Mouse (Mus musculus): ENCODE data around the gene Dnlz. TPM values are rescaled to one million over a fixed set of nuclear protein-coding genes. Genes with fewer than 3 reads are reported as not detected.
A peak's percentile ranks its signal among the peaks of the same experiment; 100 is the strongest.

Gene Dnlz
- total and polyA plus RNA-seq, 3 experiments: 7.6 to 14.2 (median 9.4) TPM

GRCm38 (mm10) chr2:26316576-26317246, 35.2 kb downstream of the Dnlz start:
- Histone ChIP-seq H3K27me3 (ENCODE audit: insufficient read depth, low read length) (peaks cover 69% of the 10 kb centered on the region), H3K4me3 (ENCODE audit: low read depth, low read length) (no peak overlapping the region)

DNA sequence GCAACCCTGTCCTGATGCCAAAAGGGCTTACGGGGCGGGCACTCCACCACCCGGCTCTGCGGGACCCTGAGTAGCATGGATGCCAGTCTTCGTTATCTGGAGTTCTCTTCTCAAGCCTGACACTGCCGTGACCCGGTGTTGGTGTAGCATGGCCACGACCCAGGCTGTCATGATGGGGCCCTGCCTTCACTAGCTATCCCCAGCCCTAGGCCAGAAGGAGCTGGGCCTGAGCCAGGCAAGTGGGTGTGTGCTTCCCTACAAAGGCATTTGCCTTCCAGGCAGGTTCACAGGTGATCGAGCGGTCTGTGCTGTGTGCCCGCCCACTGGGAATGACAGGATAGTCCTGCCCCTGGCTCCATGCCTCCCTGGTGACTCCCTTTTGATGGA, 36.0 kb downstream of the Dnlz start:
- Histone ChIP-seq H3K27me3 (ENCODE audit: insufficient read depth, low read length) (peaks cover 66% of the 10 kb centered on the region), H3K9me3 (replicated peaks) (no peaks in the 10 kb centered on the region), H3K4me1 (ENCODE audit: insufficient read depth, low read depth, low read length) (peaks cover 4% of the 10 kb centered on the region; the same call in 1 of the 2 replicates), H3K4me3 (ENCODE audit: low read depth, low read length) (no peak overlapping the region; the same call in 1 of the 2 replicates), H3K36me3 (replicated peaks) (no peaks in the 10 kb centered on the region)
- ATAC-seq (ENCODE audit: extremely low read depth, insufficient number of reproducible peaks, low FRiP score, poor library complexity, severe bottlenecking) (no peak), DNase-seq (ENCODE audit: low spot score) (no peak)
- no peak for TF ChIP-seq CTCF (IDR thresholded peaks at IDR 0.05; ENCODE audit: low read depth, low read length)
- no peak for TF ChIP-seq POLR2AphosphoS5 (IDR thresholded peaks at IDR 0.05; ENCODE audit: insufficient replicate concordance, low read depth, low read length)
- no peak for TF ChIP-seq GATA1 (IDR thresholded peaks at IDR 0.05; ENCODE audit: borderline replicate concordance, low read length)

More at GRCm38 (mm10) chr2:26316576-26317246, 35.2 kb downstream of the Dnlz start:
- Histone ChIP-seq H3K36me3 (replicated peaks) (no peaks in the 10 kb centered on the region), H3K9me3 (replicated peaks) (no peaks in the 10 kb centered on the region), H3K4me1 (ENCODE audit: insufficient read depth, low read depth, low read length) (peaks cover 4% of the 10 kb centered on the region; the same call in 1 of the 2 replicates)
- DNase-seq (ENCODE audit: low spot score): no peak
- TF ChIP-seq POLR2AphosphoS5 (IDR thresholded peaks at IDR 0.05; ENCODE audit: insufficient replicate concordance, low read depth, low read length) (no peak), GATA2 (IDR thresholded peaks at IDR 0.05; ENCODE audit: borderline replicate concordance, low read depth, low read length) (no peak), CTCF (IDR thresholded peaks at IDR 0.05; ENCODE audit: low read depth, low read length) (no peak), GATA1 (IDR thresholded peaks at IDR 0.05; ENCODE audit: borderline replicate concordance, low read length) (no peak), TAL1 (conservative IDR thresholded peaks at IDR 0.05; ENCODE audit: low read depth, low read length) (no peak)
- ATAC-seq (ENCODE audit: extremely low read depth, insufficient number of reproducible peaks, low FRiP score, poor library complexity, severe bottlenecking): no peak

GRCm38 (mm10) chr2:26315072-26315924, 36.6 kb downstream of the Dnlz start, which contains the start of gene Gpsm1:
TSS of gene Gpsm1 (plus strand) at chr2:26315515.
- Histone ChIP-seq H3K36me3 (replicated peaks) (no peaks in the 10 kb centered on the region), H3K4me1 (ENCODE audit: insufficient read depth, low read depth, low read length) (peaks cover 4% of the 10 kb centered on the region; the same call in 1 of the 2 replicates), H3K9me3 (replicated peaks) (no peaks in the 10 kb centered on the region), H3K27me3 (ENCODE audit: insufficient read depth, low read length) (peaks cover 61% of the 10 kb centered on the region), H3K4me3 (ENCODE audit: low read depth, low read length) (peak within 1 kb of the TSS; percentile 28; the same call in 1 of the 2 replicates)
- ATAC-seq (ENCODE audit: extremely low read depth, insufficient number of reproducible peaks, low FRiP score, poor library complexity, severe bottlenecking) (no peak), DNase-seq (ENCODE audit: low spot score) (no peak)
- no peak for TF ChIP-seq POLR2AphosphoS5 (IDR thresholded peaks at IDR 0.05; ENCODE audit: insufficient replicate concordance, low read depth, low read length)
- TF ChIP-seq CTCF (IDR thresholded peaks at IDR 0.05; ENCODE audit: low read depth, low read length): no peak
- TF ChIP-seq TAL1 (conservative IDR thresholded peaks at IDR 0.05; ENCODE audit: low read depth, low read length): no peak
- TF ChIP-seq GATA2 (IDR thresholded peaks at IDR 0.05; ENCODE audit: borderline replicate concordance, low read depth, low read length): no peak
- TF ChIP-seq GATA1 (IDR thresholded peaks at IDR 0.05; ENCODE audit: borderline replicate concordance, low read length): no peak

- no peaks in the 10 kb centered on the region for H3K9me3 ChIP-seq (replicated peaks)
- ATAC-seq (ENCODE audit: extremely low read depth, insufficient number of reproducible peaks, low FRiP score, poor library complexity, severe bottlenecking) (no peak), DNase-seq (ENCODE audit: low spot score) (no peak)
- H3K4me1 ChIP-seq (ENCODE audit: insufficient read depth, low read depth, low read length): peaks cover 4% of the 10 kb centered on the region; the same call in 1 of the 2 replicates
- no peak overlapping the region for H3K4me3 ChIP-seq (ENCODE audit: low read depth, low read length)
- TF ChIP-seq POLR2AphosphoS5 (IDR thresholded peaks at IDR 0.05; ENCODE audit: insufficient replicate concordance, low read depth, low read length) (no peak), CTCF (IDR thresholded peaks at IDR 0.05; ENCODE audit: low read depth, low read length) (no peak), GATA2 (IDR thresholded peaks at IDR 0.05; ENCODE audit: borderline replicate concordance, low read depth, low read length) (no peak), TAL1 (conservative IDR thresholded peaks at IDR 0.05; ENCODE audit: low read depth, low read length) (no peak), GATA1 (IDR thresholded peaks at IDR 0.05; ENCODE audit: borderline replicate concordance, low read length) (no peak)
- peaks cover 59% of the 10 kb centered on the region for H3K27me3 ChIP-seq (ENCODE audit: insufficient read depth, low read length)
- no peaks in the 10 kb centered on the region for H3K36me3 ChIP-seq (replicated peaks)
Observed at GRCm38 (mm10) chr2:26314281-26315071, 37.4 kb downstream of the Dnlz start.

DNA sequence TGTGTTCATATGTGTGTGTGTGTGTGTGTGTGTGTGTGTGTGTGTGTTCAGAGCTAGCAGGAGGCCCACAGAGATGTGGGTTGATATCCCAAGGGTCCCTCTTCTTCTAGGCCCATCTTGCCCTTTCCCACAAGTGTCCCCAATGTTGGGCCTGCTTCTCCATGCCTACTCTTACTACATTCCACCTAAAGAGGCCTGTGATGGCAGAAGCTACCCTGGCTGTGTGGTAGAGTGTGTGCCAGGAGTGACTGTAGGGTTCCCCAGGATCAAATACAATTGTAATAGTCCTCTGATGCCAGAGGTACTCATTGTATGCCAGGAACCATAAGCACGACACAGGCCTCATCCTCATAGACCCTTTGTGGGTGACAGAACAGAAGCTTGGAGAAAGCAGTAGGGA, 38.5 kb downstream of the Dnlz start:
- no peak for ATAC-seq (ENCODE audit: extremely low read depth, insufficient number of reproducible peaks, low FRiP score, poor library complexity, severe bottlenecking)
- Histone ChIP-seq H3K27me3 (ENCODE audit: insufficient read depth, low read length) (peaks cover 52% of the 10 kb centered on the region), H3K36me3 (replicated peaks) (no peaks in the 10 kb centered on the region), H3K4me3 (ENCODE audit: low read depth, low read length) (no peak overlapping the region), H3K9me3 (replicated peaks) (no peaks in the 10 kb centered on the region), H3K4me1 (ENCODE audit: insufficient read depth, low read depth, low read length) (peaks cover 4% of the 10 kb centered on the region; the same call in 1 of the 2 replicates)
- DNase-seq (ENCODE audit: low spot score): no peak
- TF ChIP-seq GATA1 (IDR thresholded peaks at IDR 0.05; ENCODE audit: borderline replicate concordance, low read length) (no peak), GATA2 (IDR thresholded peaks at IDR 0.05; ENCODE audit: borderline replicate concordance, low read depth, low read length) (no peak), TAL1 (conservative IDR thresholded peaks at IDR 0.05; ENCODE audit: low read depth, low read length) (no peak), POLR2AphosphoS5 (IDR thresholded peaks at IDR 0.05; ENCODE audit: insufficient replicate concordance, low read depth, low read length) (no peak), CTCF (IDR thresholded peaks at IDR 0.05; ENCODE audit: low read depth, low read length) (no peak)
